Mouse (Mus musculus): ENCODE data around the gene Mknk1. TPM values are rescaled to one million over a fixed set of nuclear protein-coding genes. Genes with fewer than 3 reads are reported as not detected.

Gene Mknk1
- total RNA-seq, 2 experiments from 2014 or later = 39.5 to 53.9 TPM

DNA sequence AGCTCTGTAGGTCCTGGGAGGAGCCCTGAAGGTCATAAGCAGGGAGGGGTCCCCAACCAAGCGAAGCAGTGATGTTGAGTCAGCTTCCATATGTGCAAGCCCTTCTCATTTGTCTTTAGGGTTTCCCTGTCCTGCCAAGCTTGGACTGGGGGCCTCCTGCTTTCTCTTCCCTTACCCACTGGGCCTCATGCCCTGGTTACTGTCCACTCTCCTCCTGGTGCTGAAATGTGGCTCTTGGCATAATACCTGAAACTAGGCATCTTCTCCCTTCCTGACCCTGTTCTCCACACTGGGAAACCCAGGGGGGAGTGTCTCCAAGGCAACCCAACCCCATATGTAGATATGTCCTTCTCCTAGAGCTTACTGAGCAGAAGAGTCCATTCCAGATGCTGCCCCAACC is 47.9 kb downstream of the Mknk1 start:
- DNase-seq (ENCODE audit: extremely low spot score in 1 of 2, low spot score in 1 of 2) = no peak

GRCm38 (mm10) chr4:115890066-115890465 is 51.1 kb downstream of the Mknk1 start:
- DNase-seq (ENCODE audit: extremely low spot score in 1 of 2, low spot score in 1 of 2) = no peak

- DNase-seq (ENCODE audit: extremely low spot score in 1 of 2, low spot score in 1 of 2) = no peak
These were observed 51.6 kb downstream of the Mknk1 start, which contains the start of gene 6430628N08Rik for GRCm38 (mm10) chr4:115890553-115890952. Gene 6430628N08Rik, plus strand, starts transcription at chr4:115890665.

GRCm38 (mm10) chr4:115894281-115894680 is 55.3 kb downstream of the Mknk1 start:
- no peak for DNase-seq (ENCODE audit: extremely low spot score in 1 of 2, low spot score in 1 of 2)

GRCm38 (mm10) chr4:115897901-115898631 is 59.1 kb downstream of the Mknk1 start:
- DNase-seq (ENCODE audit: extremely low spot score in 1 of 2, low spot score in 1 of 2) = no peak

DNA sequence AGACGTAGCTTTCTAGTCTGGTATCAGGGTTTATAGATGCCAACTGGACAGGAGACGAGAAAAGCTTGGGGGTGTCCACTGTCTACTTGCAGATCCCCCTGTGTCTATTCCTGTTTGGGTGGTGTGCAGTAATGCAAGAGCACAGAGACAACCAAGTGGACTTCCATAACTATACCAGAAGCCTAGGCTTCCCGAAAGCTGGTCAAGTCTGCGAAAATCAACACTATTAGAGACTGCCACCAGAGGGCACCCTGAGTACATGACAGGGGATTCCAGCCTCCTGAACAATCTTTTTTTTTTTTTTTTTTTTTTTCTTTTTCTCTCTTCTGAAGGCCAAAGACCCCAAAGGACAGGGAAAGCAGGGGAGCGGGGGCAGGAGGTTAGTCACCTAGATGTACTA is 63.8 kb downstream of the Mknk1 start:
- DNase-seq (ENCODE audit: extremely low spot score in 1 of 2, low spot score in 1 of 2) = peak; percentile 80 to 97

GRCm38 (mm10) chr4:115904375-115904774 is 65.4 kb downstream of the Mknk1 start:
- DNase-seq (ENCODE audit: extremely low spot score in 1 of 2, low spot score in 1 of 2) = no peak

DNA sequence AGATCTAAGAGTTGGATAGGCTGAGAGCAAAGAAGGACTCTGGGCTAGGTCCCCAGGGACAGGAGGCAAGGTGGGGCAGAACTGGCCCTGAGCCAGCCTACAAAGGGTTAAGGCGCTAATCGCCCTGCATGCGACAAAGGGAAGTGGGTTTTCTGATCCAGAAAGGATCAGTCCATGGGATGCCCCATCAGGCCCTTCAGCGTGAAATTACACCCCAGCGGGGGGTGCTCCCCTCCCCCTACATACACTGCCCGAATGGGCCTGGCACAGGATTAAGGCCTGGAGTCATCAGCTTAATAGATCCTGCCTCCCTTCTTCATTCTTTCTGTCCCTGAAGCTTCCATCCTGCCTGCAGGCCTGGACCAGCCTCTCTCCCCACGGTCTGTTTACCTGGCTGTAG is 66.7 kb downstream of the Mknk1 start:
- no peak for DNase-seq (ENCODE audit: extremely low spot score in 1 of 2, low spot score in 1 of 2)

- no peak for DNase-seq (ENCODE audit: extremely low spot score in 1 of 2, low spot score in 1 of 2)
These were observed 67.8 kb downstream of the Mknk1 start for GRCm38 (mm10) chr4:115906791-115907190.

DNA sequence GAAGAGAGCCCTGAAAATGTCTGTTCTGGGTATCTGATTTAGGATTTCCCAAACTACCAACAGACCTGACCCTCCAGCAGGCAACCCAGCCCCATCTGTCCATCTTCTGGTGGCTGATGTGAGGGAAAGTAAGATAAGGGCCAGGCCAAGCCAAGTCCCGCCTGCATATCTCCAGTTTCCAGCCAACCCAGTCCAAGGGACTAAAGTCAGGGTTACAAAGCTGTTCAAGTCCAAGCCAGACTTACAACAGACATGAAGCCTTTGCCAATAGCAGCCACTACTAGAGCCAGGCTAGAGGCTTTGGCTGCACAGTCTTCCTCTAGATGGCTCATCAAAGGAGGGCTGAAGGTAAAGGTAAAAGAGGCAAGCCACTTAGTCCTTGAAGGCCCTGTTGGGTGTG is 69.0 kb downstream of the Mknk1 start:
- no peak for DNase-seq (ENCODE audit: extremely low spot score in 1 of 2, low spot score in 1 of 2)

- no peak for DNase-seq (ENCODE audit: extremely low spot score in 1 of 2, low spot score in 1 of 2)
These were observed 69.6 kb downstream of the Mknk1 start for GRCm38 (mm10) chr4:115908641-115909040.

DNA sequence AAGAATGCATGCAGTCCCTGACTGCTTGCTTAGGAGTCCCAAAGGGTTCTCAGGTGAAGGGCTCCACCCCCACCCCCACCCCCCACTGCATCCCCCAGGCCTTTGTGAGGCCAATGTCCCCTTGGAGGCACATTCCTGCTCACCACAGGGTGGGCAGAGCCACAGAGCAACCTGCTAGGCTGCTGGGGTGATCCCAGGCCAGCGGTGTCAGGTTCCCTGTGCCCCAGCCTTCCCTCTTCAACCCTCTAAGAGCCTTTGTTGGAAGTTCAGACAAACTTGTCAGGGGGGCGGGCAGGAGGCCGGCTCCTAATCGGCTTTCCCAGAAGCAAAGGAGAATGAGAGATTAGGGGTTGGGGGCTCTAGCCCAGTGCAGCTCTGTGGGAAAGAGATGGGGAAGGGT is 72.6 kb downstream of the Mknk1 start:
- no peak for DNase-seq (ENCODE audit: extremely low spot score in 1 of 2, low spot score in 1 of 2)

- no peak for DNase-seq (ENCODE audit: extremely low spot score in 1 of 2, low spot score in 1 of 2)
These were observed 80.9 kb downstream of the Mknk1 start for GRCm38 (mm10) chr4:115919911-115920310.

GRCm38 (mm10) chr4:115922688-115923087 is 83.7 kb downstream of the Mknk1 start:
- no peak for DNase-seq (ENCODE audit: extremely low spot score in 1 of 2, low spot score in 1 of 2)

DNA sequence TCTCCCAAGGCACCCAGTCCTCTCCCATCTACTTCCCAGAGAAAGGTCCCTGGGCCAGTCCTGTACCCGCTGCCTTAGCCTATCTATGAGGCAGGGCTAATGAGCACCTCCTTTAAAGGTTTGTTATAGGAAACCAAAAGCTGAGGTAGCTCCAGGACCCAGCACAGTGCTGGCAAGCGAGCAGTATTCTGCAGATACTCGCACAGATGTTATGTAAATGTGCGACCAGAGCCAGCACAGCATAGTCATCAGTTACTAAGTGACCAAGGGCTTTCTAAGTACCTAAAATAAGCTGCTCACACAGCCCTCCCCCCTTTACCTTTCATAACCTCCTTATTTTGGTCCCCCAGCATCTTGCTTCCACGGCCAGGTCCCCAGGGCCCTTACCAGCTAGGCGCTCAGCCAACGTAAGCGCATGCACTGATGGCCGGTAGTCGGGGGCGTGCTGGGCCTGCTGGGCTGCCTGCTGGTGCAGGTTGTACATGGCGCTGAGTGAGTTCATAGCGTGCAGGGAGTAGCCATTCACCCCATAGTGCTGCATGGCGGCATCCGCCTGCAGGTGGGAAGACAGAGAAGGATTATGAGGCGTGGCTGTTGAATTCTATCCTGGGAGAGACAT is 84.4 kb downstream of the Mknk1 start:
- no peak for DNase-seq (ENCODE audit: extremely low spot score in 1 of 2, low spot score in 1 of 2)

DNA sequence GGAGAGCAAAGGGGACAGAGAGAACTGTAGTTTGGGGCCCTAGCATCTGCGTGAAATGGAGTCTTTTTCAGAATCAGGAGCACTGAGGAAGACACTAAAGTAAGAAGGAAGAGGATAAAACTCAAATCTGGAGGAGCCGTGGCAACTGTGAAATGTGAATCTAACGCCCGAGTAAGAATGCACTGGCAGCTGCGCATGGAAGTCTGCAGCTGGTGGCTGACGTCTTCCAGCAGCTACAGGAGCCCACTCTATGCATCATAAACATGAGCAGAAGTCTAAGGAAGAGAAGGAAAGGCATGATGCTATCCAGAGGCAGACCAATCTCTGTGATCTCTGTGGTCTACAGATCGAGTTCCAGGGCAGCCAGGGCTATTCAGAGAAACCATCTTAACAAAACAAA is 88.6 kb downstream of the Mknk1 start:
- DNase-seq (ENCODE audit: extremely low spot score in 1 of 2, low spot score in 1 of 2) = no peak

Other genes starting within 250 kb of the Mknk1 start
- not detected for gene Cyp4a32, start 238.2 kb upstream of the Mknk1 start, total RNA-seq (2021)
- 1 to 10 TPM in 1 of 2 experiments, under 1 TPM in 1; 0.87 to 1.4 TPM for gene Cyp4b1, start 191.5 kb upstream of the Mknk1 start, total RNA-seq (2021)
- 10 to 100 TPM; 49.8 to 50.8 TPM for gene Efcab14, start 101.5 kb upstream of the Mknk1 start, total RNA-seq (2021)
- gene Tex38, start 58.2 kb upstream of the Mknk1 start, total RNA-seq (2021) = under 1 TPM; 0.59 to 0.80 TPM
- gene Atpaf1, start 54.4 kb upstream of the Mknk1 start, total RNA-seq (2021) = 10 to 100 TPM; 45.7 to 51.8 TPM
- gene Mob3c, start 11.1 kb upstream of the Mknk1 start, total RNA-seq (2021) = 1 to 10 TPM; 5.1 to 5.3 TPM
- gene Kncn, start 45.2 kb downstream of the Mknk1 start, total RNA-seq (2021) = under 1 TPM in 1 of 2 experiments, not detected in 1; 0.22 TPM
- gene 6430628N08Rik, start 51.5 kb downstream of the Mknk1 start, total RNA-seq (2021) = under 1 TPM in 1 of 2 experiments, not detected in 1; 0.22 TPM
- gene Dmbx1, start 100.7 kb downstream of the Mknk1 start, total RNA-seq (2021) = under 1 TPM in 1 of 2 experiments, not detected in 1; 0.07 TPM
- 100 to 1,000 TPM; 139 to 163 TPM for gene Faah, start 178.7 kb downstream of the Mknk1 start, total RNA-seq (2021)
- gene Nsun4, start 214.7 kb downstream of the Mknk1 start, total RNA-seq (2021) = 1 to 10 TPM; 7.5 to 8.3 TPM
- gene Uqcrh, start 235.9 kb downstream of the Mknk1 start, total RNA-seq (2021) = 100 to 1,000 TPM; 385 to 447 TPM
- gene Lrrc41, start 236.1 kb downstream of the Mknk1 start, total RNA-seq (2021) = 10 to 100 TPM; 46.0 to 46.8 TPM

All from layer of hippocampus, postnatal 25 days (tissue).